Mouse (Mus musculus) lung, postnatal 0 days (tissue): ENCODE measurements around the gene Gm28729.

Source experiments
- CTCF ChIP-seq: IDR thresholded peaks from 2 replicates; pipeline ENCODE4 v1.5.1; 2016; ENCODE audit warnings: antibody characterized with exemption, mild to moderate bottlenecking
- EP300 ChIP-seq: IDR thresholded peaks from 2 replicates; pipeline ENCODE4 v1.6.1; 2016; ENCODE audit warnings: antibody characterized with exemption, mild to moderate bottlenecking, control low read depth

- TF ChIP-seq EP300 (peak; percentile 57), CTCF (no peak)
Measured at GRCm38 (mm10) chr9:96450900-96451720, 74.0 kb downstream of the Gm28729 start.
